Mouse (Mus musculus): ENCODE measurements around the gene Ngef.
"Not testable (repeated sequence)": the region's sequence is repeated elsewhere in the genome, so short reads cannot be mapped to it uniquely, and the experiment has no call there.

The Ngef gene

GRCm38 (mm10) chr1:87475076-87475895 lies 98.4 kb downstream of the Ngef start:
- peak; percentile 24 for ATAC-seq (ENCODE audit: low TSS enrichment)

- ATAC-seq (ENCODE audit: low TSS enrichment) = no peak
These were observed 101.1 kb downstream of the Ngef start for GRCm38 (mm10) chr1:87472576-87472975.

GRCm38 (mm10) chr1:87471914-87472313 lies 101.8 kb downstream of the Ngef start:
- ATAC-seq (ENCODE audit: low TSS enrichment) = no peak

DNA sequence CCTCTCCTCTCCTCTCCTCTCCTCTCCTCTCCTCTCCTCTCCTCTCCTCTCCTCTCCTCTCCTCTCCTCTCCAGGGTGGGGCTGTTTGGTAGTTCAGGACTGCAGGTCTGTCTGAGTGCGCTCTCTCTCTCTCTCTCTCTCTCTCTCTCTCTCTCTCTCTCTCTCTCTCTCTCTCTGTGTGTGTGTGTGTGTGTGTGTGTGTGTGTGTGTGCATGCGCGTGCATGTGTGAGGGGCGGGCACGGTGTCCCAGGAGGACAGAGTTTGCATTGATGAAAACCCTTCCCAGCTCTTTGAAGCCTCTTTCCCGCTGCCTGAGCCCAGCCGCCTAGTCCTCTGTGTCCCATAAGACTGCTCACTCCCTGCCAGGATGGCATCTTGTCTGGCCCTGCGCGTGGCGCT lies 103.7 kb downstream of the Ngef start, which contains the start of gene Snorc:
Snorc (plus strand) TSS at position 301 of the 400 bp plus-strand sequence.
- not testable (repeated sequence) for ATAC-seq (ENCODE audit: low TSS enrichment)

GRCm38 (mm10) chr1:87468321-87468720 lies 105.3 kb downstream of the Ngef start:
- ATAC-seq (ENCODE audit: low TSS enrichment) = peak; percentile 56

GRCm38 (mm10) chr1:87467469-87467868 lies 106.2 kb downstream of the Ngef start:
- ATAC-seq (ENCODE audit: low TSS enrichment) = no peak

GRCm38 (mm10) chr1:87459856-87460255 lies 113.8 kb downstream of the Ngef start:
- ATAC-seq (ENCODE audit: low TSS enrichment) = not testable (repeated sequence)

DNA sequence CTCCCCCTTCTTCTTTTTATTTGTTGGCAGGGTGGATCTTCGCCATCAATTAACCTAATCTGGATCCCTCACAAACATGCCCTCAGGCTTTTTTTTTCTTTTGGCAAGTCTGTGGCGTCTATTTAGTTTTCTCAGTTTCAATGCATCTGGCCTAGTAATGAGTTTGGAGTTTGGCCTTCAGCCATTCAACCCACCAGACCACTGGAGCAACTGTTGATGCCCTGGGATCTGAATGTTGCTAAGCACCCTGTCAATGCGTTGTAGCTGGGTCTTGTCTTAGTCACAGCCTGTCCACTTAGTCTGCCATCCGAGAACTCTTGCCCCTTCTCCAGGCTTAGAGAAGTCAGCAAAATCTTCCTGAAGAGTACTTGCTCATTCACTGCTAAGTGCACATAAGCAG lies 115.6 kb downstream of the Ngef start:
- no peak for ATAC-seq (ENCODE audit: low TSS enrichment)

- no peak for ATAC-seq (ENCODE audit: low TSS enrichment)
These were observed 117.2 kb downstream of the Ngef start for GRCm38 (mm10) chr1:87456425-87456824.

DNA sequence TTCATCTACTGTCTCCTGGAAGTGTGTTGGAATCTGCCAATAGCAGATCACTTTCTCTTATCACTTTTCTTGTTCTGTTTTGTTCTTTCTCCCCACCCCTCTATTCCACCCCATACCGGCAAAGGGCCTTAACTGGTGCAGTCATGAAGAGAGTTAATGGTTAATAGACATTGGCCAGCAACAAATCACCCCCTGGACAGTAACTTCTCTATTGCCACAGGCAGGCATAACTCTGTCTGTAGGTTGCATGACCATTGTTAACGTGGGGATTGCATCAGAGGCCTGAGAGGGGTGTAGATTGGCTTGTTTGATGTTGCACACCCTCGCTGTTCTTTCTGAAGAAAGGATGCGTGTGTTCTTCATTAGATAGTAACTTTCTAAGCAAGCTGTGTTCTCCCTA lies 124.2 kb downstream of the Ngef start:
- no peak for ATAC-seq (ENCODE audit: low TSS enrichment)

DNA sequence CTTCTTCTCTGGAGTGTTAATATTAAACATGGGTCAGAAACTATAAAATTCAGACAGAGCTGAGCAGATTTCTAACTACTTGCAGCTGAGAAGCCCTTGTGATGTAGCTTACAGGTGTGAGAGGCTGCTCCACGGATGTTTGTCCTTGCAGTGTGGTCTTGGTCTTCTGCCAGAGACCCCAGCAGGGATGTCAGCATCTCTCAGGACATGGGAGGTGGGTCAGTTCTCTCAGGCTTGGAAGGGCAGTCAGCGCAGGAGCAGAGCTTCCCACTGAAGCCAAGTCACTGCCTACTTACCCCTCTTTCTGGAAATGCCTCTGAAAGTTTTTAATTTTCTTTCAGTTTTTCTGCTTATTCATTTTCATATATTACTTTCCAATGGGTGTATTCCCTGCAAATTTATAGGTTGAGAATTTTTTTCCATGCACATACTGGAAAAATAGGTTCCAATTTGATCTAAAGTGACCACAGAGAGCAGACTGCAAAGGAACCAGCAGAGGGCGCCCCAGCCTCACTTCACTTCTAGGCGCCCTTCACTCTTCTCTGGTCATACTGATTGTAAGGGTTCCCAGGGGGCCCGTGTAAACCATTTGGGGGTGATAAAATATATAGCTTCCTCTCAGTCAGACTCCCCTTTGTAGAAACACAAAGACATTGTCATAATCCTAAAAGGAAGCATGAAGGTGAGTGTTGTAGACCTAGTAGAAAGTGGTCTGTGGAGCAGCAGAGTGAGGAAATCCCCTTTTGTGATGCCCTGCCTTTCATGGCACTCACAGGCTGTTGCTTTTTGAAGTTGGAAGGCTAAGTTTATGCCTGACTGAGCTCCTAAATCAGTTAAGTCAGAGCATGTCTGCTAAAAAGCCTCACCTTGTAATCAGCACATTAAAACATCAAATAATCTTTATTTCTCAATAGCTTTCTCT lies 126.2 kb downstream of the Ngef start:
- ATAC-seq (ENCODE audit: low TSS enrichment) = peak; percentile 81

DNA sequence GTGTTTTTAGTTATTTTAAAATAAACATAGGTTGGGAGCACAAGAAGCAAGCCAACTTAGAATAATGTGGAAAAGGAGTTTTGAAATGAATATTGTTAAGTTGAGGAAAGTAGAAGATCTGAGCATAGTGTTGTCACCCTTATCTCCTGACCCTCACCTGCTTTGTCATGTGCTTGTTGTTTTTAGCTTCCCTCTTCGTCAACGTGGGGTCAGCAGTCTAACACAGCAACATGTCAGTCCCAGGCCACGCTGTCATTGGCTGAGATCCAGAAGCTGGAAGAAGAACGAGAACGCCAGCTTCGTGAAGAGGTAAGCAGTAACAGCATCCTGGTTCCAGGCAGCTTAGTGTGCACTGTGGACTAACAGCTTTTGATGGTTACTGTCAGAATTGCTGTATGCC lies 137.1 kb downstream of the Ngef start:
- no peak for ATAC-seq (ENCODE audit: low TSS enrichment)

DNA sequence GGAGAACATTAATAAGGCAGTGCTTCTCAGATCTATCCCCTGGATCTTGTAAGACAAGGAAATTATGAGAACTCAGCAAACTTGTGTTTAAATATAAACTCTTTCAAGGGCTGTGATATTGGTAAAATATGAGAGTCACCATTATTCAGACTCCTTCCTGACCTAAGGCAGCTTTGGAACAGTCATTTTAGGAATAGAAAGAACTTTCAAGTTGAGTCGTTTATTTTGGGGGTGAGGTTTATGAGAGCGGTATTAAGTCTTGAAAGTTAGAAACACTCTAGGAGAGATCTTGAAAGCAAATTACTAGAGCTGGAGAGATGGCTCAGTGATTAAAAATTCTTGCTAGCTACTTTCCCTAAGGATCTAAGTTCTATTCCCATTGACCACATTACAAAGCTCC lies 138.5 kb downstream of the Ngef start:
- ATAC-seq (ENCODE audit: low TSS enrichment) = no peak
